Mouse (Mus musculus) ovary, adult 2 months (tissue): Measurements from ENCODE around the gene Cct6b. TPM values are rescaled to one million over a fixed set of nuclear protein-coding genes. Genes with fewer than 3 reads are reported as not detected.

ENCODE experiments used
- polyA plus RNA-seq: library from polyadenylated mRNA; depleted of rRNA; stranded (reverse); fragments of >200 nt; gene quantifications from 2 replicates; pipeline ENCODE4 v1.2.3, GENCODE M21; 2012; rRNA removed

The Cct6b gene
- 0.08 and 0.12 TPM in 2 replicates for polyA plus RNA-seq

GRCm38 (mm10) chr11:82763742-82764437 lies at the start of gene Cct6b, which contains the start of gene Zfp830:
TSS of gene Cct6b (minus strand) at chr11:82764321.
TSS of gene Zfp830 (plus strand) at chr11:82764345.

GRCm38 (mm10) chr11:82780983-82781903 lies 17.1 kb upstream of the Cct6b start, which contains the start of gene Lig3:
TSS of gene Lig3 (plus strand) at chr11:82781108.

Other genes with a start within 250 kb of the Cct6b start
- gene Zfp830, start within 50 bp of the Cct6b start, polyA plus RNA-seq: 5.3 and 7.2 TPM in 2 replicates
- 23.8 and 27.0 TPM in 2 replicates for gene Lig3, start 16.8 kb upstream of the Cct6b start, polyA plus RNA-seq
- 11.7 and 12.7 TPM in 2 replicates for gene Rffl, start 106.9 kb upstream of the Cct6b start, polyA plus RNA-seq
- 18.5 and 26.8 TPM in 2 replicates for gene Rad51d, start 126.3 kb upstream of the Cct6b start, polyA plus RNA-seq
- gene Fndc8, start 127.8 kb upstream of the Cct6b start, polyA plus RNA-seq: 0.09 and 0.30 TPM in 2 replicates
- 91.1 and 92.9 TPM in 2 replicates for gene Nle1, start 144.1 kb upstream of the Cct6b start, polyA plus RNA-seq
- gene Unc45b, start 146.2 kb upstream of the Cct6b start, polyA plus RNA-seq: 8.5 and 12.4 TPM in 2 replicates
- 2.1 and 2.2 TPM in 2 replicates for gene Slfn5, start 187.0 kb upstream of the Cct6b start, polyA plus RNA-seq
- 0.76 and 0.91 TPM in 2 replicates for gene Slfn9, start 227.5 kb upstream of the Cct6b start, polyA plus RNA-seq